Mouse (Mus musculus) right cerebral cortex, adult 18-20 months (tissue): ENCODE measurements around the gene Aste1.
A peak's percentile ranks its signal among the peaks of the same experiment; 100 is the strongest.

Source experiments
- DNase-seq: peaks from one replicate; pipeline ENCODE4 v3.0.0; 2022; ENCODE audit warnings: mixed read lengths

Gene Aste1

GRCm38 (mm10) chr9:105395218-105395627, at the start of gene Aste1, which contains the start of gene Nek11:
Gene Aste1, plus strand, starts transcription at chr9:105395392.
Gene Nek11, minus strand, starts transcription at chr9:105395524.
- peak; percentile 94 for DNase-seq

GRCm38 (mm10) chr9:105348242-105349031, 46.8 kb upstream of the Aste1 start:
- DNase-seq = no peak

- no peak for DNase-seq
These were observed 46.2 kb upstream of the Aste1 start for GRCm38 (mm10) chr9:105349034-105349433.

GRCm38 (mm10) chr9:105362181-105362580, 33.0 kb upstream of the Aste1 start:
- DNase-seq = no peak

GRCm38 (mm10) chr9:105363520-105364231, 31.5 kb upstream of the Aste1 start:
- no peak for DNase-seq

GRCm38 (mm10) chr9:105366199-105366598, 29.0 kb upstream of the Aste1 start:
- no peak for DNase-seq

GRCm38 (mm10) chr9:105368605-105369004, 26.6 kb upstream of the Aste1 start:
- DNase-seq = no peak

- DNase-seq = no peak
These were observed 20.8 kb upstream of the Aste1 start for GRCm38 (mm10) chr9:105374361-105374760.

GRCm38 (mm10) chr9:105376411-105376810, 18.8 kb upstream of the Aste1 start:
- DNase-seq = no peak

- no peak for DNase-seq
These were observed 18.1 kb upstream of the Aste1 start for GRCm38 (mm10) chr9:105376954-105377530.

- no peak for DNase-seq
These were observed 17.6 kb upstream of the Aste1 start for GRCm38 (mm10) chr9:105377622-105378021.

GRCm38 (mm10) chr9:105379533-105380145, 15.6 kb upstream of the Aste1 start:
- DNase-seq = no peak

GRCm38 (mm10) chr9:105387403-105387802, 7.8 kb upstream of the Aste1 start:
- no peak for DNase-seq

GRCm38 (mm10) chr9:105389289-105389688, 5.9 kb upstream of the Aste1 start:
- peak; percentile 57 for DNase-seq

GRCm38 (mm10) chr9:105390616-105391015, 4.6 kb upstream of the Aste1 start:
- no peak for DNase-seq

GRCm38 (mm10) chr9:105394720-105395119, 472 bp upstream of the Aste1 start:
- DNase-seq = no peak

GRCm38 (mm10) chr9:105408549-105408948, 13.4 kb downstream of the Aste1 start:
- DNase-seq = no peak

- peak; percentile 32 for DNase-seq
These were observed 63.8 kb downstream of the Aste1 start for GRCm38 (mm10) chr9:105459032-105459431.

- DNase-seq = no peak
These were observed 66.3 kb downstream of the Aste1 start for GRCm38 (mm10) chr9:105461496-105461895.
